Mouse (Mus musculus) cortical plate, adult 2 months (tissue): ENCODE measurements around the gene Sfxn3.

Source experiments
- CTCF ChIP-seq: fragments of 200-500 bp; IDR thresholded peaks from 2 replicates; pipeline ENCODE4 v1.5.1; 2011; ENCODE audit warnings: mild to moderate bottlenecking, control low read depth, low read length; ENCODE audit not compliant: insufficient read depth; ENCODE audit errors: extremely low read depth
- POLR2A ChIP-seq: fragments of 200-500 bp; IDR thresholded peaks from 2 replicates; pipeline ENCODE4 v1.6.1; 2011; ENCODE audit warnings: mild to moderate bottlenecking, low read length, control low read depth; ENCODE audit not compliant: insufficient read depth; ENCODE audit errors: extremely low read depth

GRCm38 (mm10) chr19:45077742-45078645 lies 30.7 kb downstream of the Sfxn3 start:
- no peak for TF ChIP-seq CTCF
- TF ChIP-seq POLR2A, result no peak
